Comparison of ENCODE assay signal across 8 mouse cellular contexts in genomic region chr19:56774971-56775892, GRCm38 (mm10). TPM values are rescaled to one million over a fixed set of nuclear protein-coding genes. Genes with fewer than 3 reads are reported as not detected.
DNase-seq lines count a peak whose midpoint lies in the region; ATAC-seq and TF ChIP-seq lines count a peak whose summit lies in the region.

No protein-coding gene starts in this region.

- WGBS in liver, postnatal 0 days (ENCODE audit: insufficient replicate concordance) = 41% methylated on average over 24 of the region's 24 CpGs

- 0 out of 2 replicates have a peak, but pooled peaks cover 2% of the 10 kb centered on the region for H3K4me1 ChIP-seq in brown adipose tissue, adult 24 weeks (ENCODE audit: control insufficient read depth, insufficient read depth, insufficient read length, low read length)
- peaks cover 6% of the 10 kb centered on the region for H3K4me1 ChIP-seq in liver, postnatal 0 days (ENCODE audit: insufficient read depth)

- no peaks in the 10 kb centered on the region for H3K36me3 ChIP-seq in liver, postnatal 0 days (replicated peaks; ENCODE audit: insufficient read depth, low read length)

- H3K9me3 ChIP-seq in liver, postnatal 0 days (ENCODE audit: low read length) = no peaks in the 10 kb centered on the region

- H3K27me3 ChIP-seq in liver, postnatal 0 days (ENCODE audit: insufficient read depth, low read length) = peaks cover 13% of the 10 kb centered on the region

- 0 out of 2 replicates have a peak overlapping the region, but pooled peaks have one; percentile 26 for H3K27ac ChIP-seq in brown adipose tissue, adult 24 weeks (replicated peaks; ENCODE audit: low read depth, low read length)
- H3K27ac ChIP-seq in liver, postnatal 0 days (ENCODE audit: low read depth) = no peak overlapping the region

- no peak overlapping the region for H3K4me3 ChIP-seq in brown adipose tissue, adult 24 weeks (ENCODE audit: insufficient read depth, low read depth, low read length)
- H3K4me3 ChIP-seq in liver, postnatal 0 days (ENCODE audit: low read depth, low read length) = peak overlapping the region; percentile 13; the same call in 1 of the 2 replicates

- DNase-seq in cerebellum, postnatal 10 days = peak; percentile 40 to 48
- DNase-seq in heart, postnatal 4 days = peak; percentile 42
- DNase-seq in liver, postnatal 0 days = no peak
- no peak for DNase-seq in spleen, postnatal 36 days (ENCODE audit: low spot score in 2 of 2)
- DNase-seq in cerebellum, adult 11 months = no peak

- no peak for TF ChIP-seq CTCF in liver, postnatal 0 days (IDR thresholded peaks at IDR 0.05; ENCODE audit: low read depth)

- TF ChIP-seq EP300 in liver, postnatal 0 days (IDR thresholded peaks at IDR 0.05; ENCODE audit: low read depth) = no peak

- H3K9ac ChIP-seq in liver, postnatal 0 days (replicated peaks) = no peak overlapping the region

- peak overlapping the region; percentile 44; the same call in 1 of the 2 replicates for H3K4me2 ChIP-seq in liver, postnatal 0 days (ENCODE audit: low read depth, low read length)

- ATAC-seq in cerebellum, adult (ENCODE audit: insufficient number of reproducible peaks, low FRiP score, low TSS enrichment) = no peak
- ATAC-seq in liver, postnatal 0 days = no peak
- ATAC-seq in activated CD4-positive, CD25-positive, alpha-beta regulatory T cell, adult 4 months = no peak

RNA-seq across cellular contexts. Expression of gene Ccdc186, which starts 46.8 kb away (rescaled TPM):
- 13.5 and 19.8 TPM in 2 replicates for polyA plus RNA-seq in brown adipose tissue, adult 24 weeks (2012; ENCODE audit: insufficient read depth, insufficient read length, missing spikeins)
- total RNA-seq in heart, postnatal 4 days (2021) = 10 to 100 TPM; 22.8 to 26.6 TPM
- 3.8 and 4.6 TPM in 2 replicates for polyA plus RNA-seq in liver, postnatal 0 days (2015; fragmentation: Nextera tagmentation; extraction: Ambion mirVana)
- polyA plus RNA-seq in activated CD4-positive, CD25-positive, alpha-beta regulatory T cell, adult 4 months (2017; shearing (Covaris generic)) = 10 to 100 TPM in 1 of 2 experiments, 1 to 10 TPM in 1; 9.0 to 10.4 TPM

RNA-seq across cellular contexts. Expression of gene Tdrd1, which starts 50.8 kb away (rescaled TPM):
- not detected in 2 replicates for polyA plus RNA-seq in brown adipose tissue, adult 24 weeks (2012; ENCODE audit: insufficient read depth, insufficient read length, missing spikeins)
- total RNA-seq in heart, postnatal 4 days (2021) = under 1 TPM; 0.11 to 0.17 TPM
- not detected in 2 replicates for polyA plus RNA-seq in liver, postnatal 0 days (2015; fragmentation: Nextera tagmentation; extraction: Ambion mirVana)
- not detected for polyA plus RNA-seq in activated CD4-positive, CD25-positive, alpha-beta regulatory T cell, adult 4 months (2017; shearing (Covaris generic))

RNA-seq across cellular contexts. Expression of gene Adrb1, which starts 53.2 kb away (rescaled TPM):
- 21.8 and 23.9 TPM in 2 replicates for polyA plus RNA-seq in brown adipose tissue, adult 24 weeks (2012; ENCODE audit: insufficient read depth, insufficient read length, missing spikeins)
- total RNA-seq in heart, postnatal 4 days (2021) = 10 to 100 TPM; 30.3 to 33.8 TPM
- 0.47 and 0.63 TPM in 2 replicates for polyA plus RNA-seq in liver, postnatal 0 days (2015; fragmentation: Nextera tagmentation; extraction: Ambion mirVana)
- not detected for polyA plus RNA-seq in activated CD4-positive, CD25-positive, alpha-beta regulatory T cell, adult 4 months (2017; shearing (Covaris generic))

Comparison
In these comparisons a context has a peak if more than half of its experiments do, and no peak if none do; other contexts are left out.
1. DNase-seq: peak in cerebellum, postnatal 10 days (2 of 2) and heart, postnatal 4 days (single experiment); none in liver, postnatal 0 days (single experiment), spleen, postnatal 36 days (0 of 2) and cerebellum, adult 11 months (single experiment).
2. RNA of gene Adrb1, which starts 53.2 kb away (polyA plus RNA-seq): 21.8 to 23.9 TPM in brown adipose tissue, adult 24 weeks; 0.47 to 0.63 TPM in liver, postnatal 0 days and not detected in activated CD4-positive, CD25-positive, alpha-beta regulatory T cell, adult 4 months; every median in the first group is over 10 times any median in the second.